Mouse (Mus musculus) lung, adult 18-20 months (tissue): ENCODE measurements around the gene Aldh3b3.
"Not testable (repeated sequence)": the region's sequence is repeated elsewhere in the genome, so short reads cannot be mapped to it uniquely, and the experiment has no call there.

Source experiments
- DNase-seq, 2 experiments: peaks; one replicate each; pipeline ENCODE4 v3.0.0; 2022; ENCODE audit warnings: mixed read lengths in 2 of 2

The Aldh3b3 gene

DNA sequence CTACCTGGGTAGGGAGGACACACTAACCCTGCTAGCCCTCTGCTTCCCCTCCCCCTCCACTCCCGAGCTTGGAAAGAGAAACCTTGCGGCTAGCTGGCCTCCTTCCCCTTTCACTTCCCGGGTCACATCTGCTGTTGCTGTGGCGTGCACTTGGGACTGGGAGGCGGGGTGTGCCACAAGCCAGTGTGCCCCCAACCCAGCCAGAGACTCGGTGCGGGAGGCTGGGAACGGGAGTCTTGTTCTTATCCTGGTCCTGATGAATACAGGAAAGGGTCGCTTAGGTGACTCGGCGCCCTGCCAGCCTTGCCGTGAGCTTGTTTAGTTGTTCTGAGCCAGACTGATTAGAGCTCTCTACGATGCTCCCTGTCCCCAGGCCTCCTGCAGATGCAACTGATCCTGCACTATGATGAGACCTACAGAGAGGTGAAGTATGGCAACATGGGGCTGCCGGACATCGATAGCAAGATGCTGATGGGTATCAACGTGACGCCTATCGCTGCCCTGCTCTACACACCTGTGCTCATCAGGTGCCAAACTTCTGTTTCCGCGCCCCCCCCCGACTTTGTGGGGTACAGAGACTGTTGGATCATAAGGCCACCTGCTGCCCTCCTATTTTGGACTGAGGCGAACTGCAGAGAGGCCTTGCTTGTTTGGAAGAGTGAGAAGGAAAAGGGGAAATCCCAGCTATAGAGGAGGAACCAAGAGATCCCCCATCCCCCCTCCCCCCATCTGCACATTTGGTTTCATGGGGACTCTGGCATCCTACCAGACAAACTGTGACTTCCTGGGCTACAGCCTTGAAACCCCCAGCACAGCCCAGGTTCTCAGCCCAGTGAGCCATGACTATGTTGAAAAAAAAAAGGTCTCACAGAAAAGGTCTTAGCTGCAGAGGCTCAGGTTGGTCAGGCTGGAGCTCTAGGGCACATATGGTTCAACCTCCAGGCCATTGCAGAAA lies 22.3 kb upstream of the Aldh3b3 start:
- peak; percentile 83 to 86 for DNase-seq

- no peak for DNase-seq
Observed at GRCm38 (mm10) chr19:3942315-3942714, 16.1 kb upstream of the Aldh3b3 start.

GRCm38 (mm10) chr19:3942986-3943735 lies 15.3 kb upstream of the Aldh3b3 start:
- peak; percentile 84 to 87 for DNase-seq

DNA sequence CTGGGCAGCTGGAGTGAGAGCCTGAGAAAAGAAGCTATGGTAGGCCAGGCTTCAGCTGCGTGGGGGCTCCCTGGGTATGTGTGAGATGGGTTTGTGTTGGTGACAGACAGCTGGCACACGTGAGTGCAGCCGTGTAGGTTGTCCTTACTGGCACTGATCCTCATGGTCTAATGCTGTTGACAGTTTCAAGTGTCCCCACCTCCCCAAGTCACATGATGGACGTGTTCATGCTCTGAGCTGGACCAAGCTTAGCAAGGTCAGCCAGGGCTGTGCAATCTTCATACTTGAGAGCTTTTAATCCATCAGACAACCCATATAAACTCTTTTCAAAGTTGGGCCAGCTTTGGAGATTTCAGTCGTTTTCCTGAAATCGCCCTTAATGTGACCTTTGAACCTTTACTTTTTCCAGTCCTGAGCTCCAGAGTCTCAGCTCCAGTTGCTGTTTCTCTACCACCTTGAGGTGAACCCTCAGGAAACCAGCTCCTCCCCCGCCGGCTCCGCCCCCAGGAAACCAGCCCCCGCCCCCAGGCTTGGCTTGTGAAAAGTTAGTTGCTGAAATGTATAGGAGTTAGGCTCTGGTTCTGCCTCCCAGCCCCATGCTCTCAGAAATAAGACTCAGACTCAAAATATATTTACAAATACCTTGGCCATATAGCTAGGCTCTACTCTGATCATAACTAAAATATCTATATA lies 12.4 kb upstream of the Aldh3b3 start:
- no peak for DNase-seq

DNA sequence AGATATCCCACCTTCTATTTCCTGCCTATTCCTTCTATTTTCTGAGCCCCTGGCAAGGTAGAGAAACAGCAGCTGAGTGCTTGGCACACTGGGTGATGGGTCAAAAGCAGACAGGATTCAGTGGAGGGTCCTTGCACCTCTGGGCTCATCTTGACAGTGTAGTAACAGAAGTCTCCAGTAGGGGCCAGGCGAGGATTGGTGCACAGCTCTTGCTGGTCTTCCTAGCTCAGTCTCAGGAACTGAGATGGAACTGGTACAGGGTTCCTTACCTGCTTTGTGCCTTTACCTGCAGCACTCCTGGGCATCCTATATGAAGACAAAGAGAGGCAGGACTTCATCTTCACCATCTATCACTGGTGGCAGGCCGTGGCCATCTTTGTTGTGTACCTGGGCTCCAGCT lies 11.7 kb upstream of the Aldh3b3 start:
- peak in 1 of 2 experiments; percentile 76 for DNase-seq

GRCm38 (mm10) chr19:3947813-3948212 lies 10.6 kb upstream of the Aldh3b3 start:
- DNase-seq = no peak

- DNase-seq = no peak
Observed at GRCm38 (mm10) chr19:3948546-3948945, 9.9 kb upstream of the Aldh3b3 start.

GRCm38 (mm10) chr19:3950331-3950730 lies 8.1 kb upstream of the Aldh3b3 start:
- no peak for DNase-seq

GRCm38 (mm10) chr19:3951461-3951860 lies 7.0 kb upstream of the Aldh3b3 start:
- no peak for DNase-seq

DNA sequence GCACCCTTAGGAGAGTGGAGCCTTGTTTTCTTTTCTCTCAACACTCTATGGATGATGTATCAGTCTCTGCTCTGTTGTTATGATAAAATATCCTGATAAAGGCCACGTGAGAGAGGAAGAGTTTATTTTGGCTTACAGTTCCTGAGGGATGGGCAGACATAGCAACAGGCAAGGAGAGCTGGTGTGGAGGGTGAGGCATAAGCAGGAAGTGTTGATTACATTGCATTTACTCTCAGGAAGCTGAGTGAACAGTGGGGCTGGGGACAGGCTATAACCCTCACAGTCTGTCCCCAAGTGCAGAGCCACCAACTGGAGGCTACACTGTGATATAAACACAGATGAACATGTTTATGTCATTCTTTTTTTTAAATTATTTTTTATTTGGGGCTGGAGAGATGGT lies 6.3 kb upstream of the Aldh3b3 start:
- peak in 1 of 2 experiments; percentile 27 for DNase-seq

GRCm38 (mm10) chr19:3955033-3955432 lies 3.4 kb upstream of the Aldh3b3 start:
- DNase-seq = no peak

GRCm38 (mm10) chr19:3955804-3956203 lies 2.6 kb upstream of the Aldh3b3 start:
- DNase-seq = no peak

GRCm38 (mm10) chr19:3957296-3958036 lies 979 bp upstream of the Aldh3b3 start:
- DNase-seq = not testable (repeated sequence)

DNA sequence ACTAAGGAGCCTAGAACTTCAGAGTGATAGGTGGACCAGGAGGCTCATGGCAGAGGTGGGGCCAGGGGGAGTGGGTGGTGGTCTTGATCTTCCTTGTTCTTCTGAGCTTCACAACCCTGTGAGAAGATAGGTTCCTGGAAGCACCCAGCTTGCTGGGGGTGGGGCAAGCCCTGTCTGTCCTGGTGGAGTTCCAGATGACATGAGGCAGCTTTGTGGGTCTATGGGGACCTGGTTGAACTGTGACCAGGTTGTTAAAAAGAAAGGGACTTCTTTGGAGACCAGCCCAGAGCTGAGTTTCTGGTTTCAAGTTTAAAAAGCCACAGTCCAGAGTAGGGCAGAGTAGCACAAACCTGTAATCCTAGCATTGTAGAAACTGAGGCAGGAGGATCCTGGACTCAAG lies 585 bp downstream of the Aldh3b3 start:
- DNase-seq = no peak

- DNase-seq = peak in 1 of 2 experiments; percentile 35
Observed at GRCm38 (mm10) chr19:3960211-3960610, 1.8 kb downstream of the Aldh3b3 start.

DNA sequence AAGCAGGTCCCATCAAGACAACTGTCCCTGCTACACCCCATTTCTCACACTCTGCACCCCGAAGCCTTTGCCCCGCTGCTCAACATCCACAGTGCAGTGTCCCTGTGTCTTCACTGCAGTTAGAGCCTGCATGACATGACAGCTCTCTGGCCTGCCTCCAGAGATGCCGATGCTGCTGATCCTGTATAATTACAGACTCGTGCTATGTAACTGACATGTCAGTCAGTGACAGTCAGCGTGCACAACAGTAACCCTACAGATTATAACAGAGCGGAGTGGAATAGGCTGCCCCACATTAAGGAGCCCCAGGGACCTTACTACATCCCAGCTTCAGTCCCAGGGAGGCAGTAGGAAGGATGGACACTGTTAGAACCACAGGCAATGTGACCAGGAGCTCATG lies 3.4 kb downstream of the Aldh3b3 start:
- DNase-seq = not testable (repeated sequence)

DNA sequence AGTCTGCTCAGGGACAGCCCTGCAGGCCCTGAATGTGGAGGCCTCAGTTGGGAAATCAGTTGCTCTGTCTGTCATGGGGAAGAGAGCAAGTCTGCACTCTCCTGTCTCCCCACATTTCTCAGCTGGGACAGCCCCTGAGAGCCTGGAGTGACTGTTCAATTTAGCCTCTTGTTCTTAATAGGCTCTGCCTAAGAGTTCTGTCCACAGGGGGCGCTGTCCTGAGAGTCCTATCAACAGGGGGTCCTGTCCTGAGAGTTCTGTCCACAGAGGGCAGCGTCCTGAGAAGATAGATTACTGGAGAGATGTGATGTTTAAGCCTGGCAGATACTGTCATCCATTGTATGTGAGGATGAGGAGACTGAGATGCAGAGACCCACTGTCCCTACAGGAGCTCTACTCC lies 4.0 kb downstream of the Aldh3b3 start:
- peak in 1 of 2 experiments; percentile 41 for DNase-seq

- no peak for DNase-seq
Observed at GRCm38 (mm10) chr19:3964030-3964429, 5.6 kb downstream of the Aldh3b3 start.

GRCm38 (mm10) chr19:3966330-3967075 lies 8.1 kb downstream of the Aldh3b3 start:
- no peak for DNase-seq

GRCm38 (mm10) chr19:3967258-3967657 lies 8.8 kb downstream of the Aldh3b3 start:
- no peak for DNase-seq

GRCm38 (mm10) chr19:3972229-3972628 lies 13.8 kb downstream of the Aldh3b3 start, which contains the start of gene Aldh3b2:
TSS of gene Aldh3b2 (plus strand) at chr19:3972328.
- peak; percentile 62 to 71 for DNase-seq
